Mouse (Mus musculus) limb, embryonic 13.5 days (tissue): ENCODE data around the gene Htr2b. TPM values are rescaled to one million over a fixed set of nuclear protein-coding genes. Genes with fewer than 3 reads are reported as not detected.

ENCODE experiments used
- ATAC-seq: fragments of 200-750 bp; cut with Nextera tagmentation; 2 replicates; pipeline ENCODE4 v1.8.0; 2017; ENCODE audit warnings: low read depth, moderate number of reproducible peaks, moderate TSS enrichment; ENCODE audit not compliant: low FRiP score
- H3K27ac ChIP-seq: fragments of 300-500 bp; sonication (generic); 2 replicates; pipeline ENCODE4 v1.5.1; 2015; ENCODE audit warnings: inconsistent platforms, mild to moderate bottlenecking, moderate library complexity
- H3K27me3 ChIP-seq: fragments of 300-500 bp; sonication (generic); 2 replicates; pipeline ENCODE4 v1.6.1; 2015; ENCODE audit warnings: mild to moderate bottlenecking, inconsistent platforms
- H3K36me3 ChIP-seq: fragments of 300-500 bp; sonication (generic); 2 replicates; pipeline ENCODE4 v1.6.1; 2015; ENCODE audit warnings: inconsistent platforms, mild to moderate bottlenecking, moderate library complexity
- H3K4me1 ChIP-seq: fragments of 300-500 bp; sonication (generic); 2 replicates; pipeline ENCODE4 v1.6.1; 2015; ENCODE audit warnings: inconsistent platforms
- H3K4me2 ChIP-seq: fragments of 300-500 bp; sonication (generic); replicated peaks from 2 replicates; pipeline ENCODE4 v1.6.1; 2015; ENCODE audit warnings: inconsistent platforms, mild to moderate bottlenecking, moderate library complexity
- H3K4me3 ChIP-seq: fragments of 300-500 bp; sonication (generic); 2 replicates; pipeline ENCODE4 v1.5.1; 2015; ENCODE audit warnings: moderate library complexity, mild to moderate bottlenecking, inconsistent platforms
- H3K9ac ChIP-seq: fragments of 300-500 bp; sonication (generic); 2 replicates; pipeline ENCODE4 v1.6.1; 2015; ENCODE audit warnings: mild to moderate bottlenecking, inconsistent platforms
- H3K9me3 ChIP-seq: fragments of 300-500 bp; sonication (generic); 2 replicates; pipeline ENCODE4 v1.6.1; 2016; ENCODE audit warnings: inconsistent platforms
- WGBS: fragments of 180-500 bp; shearing (Covaris S2); methylation state at CpG from one replicate; pipeline ENCODE4 v1.1.7; 2015; 5-methylcytosine and 5-hydroxymethylcytosine counted together
- polyA plus RNA-seq: library from polyadenylated mRNA; unstranded; fragments of >200 nt; fragmentation: Nextera tagmentation; extraction: Ambion mirVana; gene quantifications from 2 replicates; pipeline ENCODE4 v1.2.1, GENCODE M21; 2015

Htr2b gene
- polyA plus RNA-seq = 0.55 and 1.0 TPM in 2 replicates

DNA sequence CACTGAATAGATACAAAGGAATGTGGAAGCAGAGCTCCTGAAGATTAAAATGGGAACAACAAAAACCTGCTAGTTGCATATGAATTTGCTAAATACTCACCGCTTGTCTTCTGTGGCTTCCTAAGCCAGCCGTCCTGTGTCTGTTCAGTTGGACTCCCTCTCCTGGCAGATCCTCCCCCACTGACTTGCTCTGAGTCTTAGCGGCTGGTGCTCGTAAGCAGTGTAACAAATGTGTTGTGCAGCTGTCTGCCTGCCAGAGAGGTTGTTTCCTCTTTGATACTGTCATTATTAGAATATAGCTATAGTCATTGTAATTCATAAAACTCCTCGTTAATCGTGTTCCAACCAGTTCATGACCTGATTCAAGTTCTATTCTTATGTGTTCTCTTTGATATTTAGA is at the start of gene Htr2b:
Htr2b (minus strand) TSS at position 192 of the 400 bp plus-strand sequence.
- H3K27ac ChIP-seq = no peak within 1 kb of the TSS
- H3K4me1 ChIP-seq = no peaks in the 10 kb centered on the region
- H3K9me3 ChIP-seq = no peaks in the 10 kb centered on the region
- no peak for ATAC-seq
- peaks cover 16% of the 10 kb centered on the region for H3K36me3 ChIP-seq
- H3K27me3 ChIP-seq = no peaks in the 10 kb centered on the region
- no peak within 1 kb of the TSS for H3K4me2 ChIP-seq
- H3K4me3 ChIP-seq = no peak within 1 kb of the TSS
- WGBS = 52% methylated on average over 6 of the region's 6 CpGs
- no peak within 1 kb of the TSS for H3K9ac ChIP-seq

DNA sequence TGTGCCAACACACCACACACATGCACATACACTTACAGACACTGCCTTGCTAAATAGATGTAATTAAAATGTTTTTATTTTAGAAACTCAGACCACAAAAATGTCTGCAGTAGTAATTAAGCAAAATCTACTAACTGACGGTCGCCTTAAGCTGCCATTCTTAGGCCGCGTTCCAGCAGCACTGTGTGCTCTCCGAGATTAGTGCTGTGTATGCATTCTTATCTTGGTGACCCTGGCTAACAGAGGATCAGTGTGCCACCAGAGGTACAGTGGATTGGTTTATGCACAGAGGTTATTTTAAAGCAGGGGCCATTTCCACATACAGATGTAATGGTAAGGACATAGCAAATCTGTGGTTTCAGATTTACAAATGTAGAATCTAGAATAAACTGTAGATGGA is 49.3 kb upstream of the Htr2b start:
- no peak overlapping the region for H3K4me2 ChIP-seq
- H3K4me1 ChIP-seq = no peaks in the 10 kb centered on the region
- H3K9me3 ChIP-seq = no peaks in the 10 kb centered on the region
- no peak overlapping the region for H3K4me3 ChIP-seq
- peaks cover 56% of the 10 kb centered on the region for H3K36me3 ChIP-seq
- no peak overlapping the region for H3K27ac ChIP-seq
- 88% methylated on average over 5 of the region's 5 CpGs for WGBS
- H3K27me3 ChIP-seq = no peaks in the 10 kb centered on the region
- no peak overlapping the region for H3K9ac ChIP-seq
- ATAC-seq = no peak

DNA sequence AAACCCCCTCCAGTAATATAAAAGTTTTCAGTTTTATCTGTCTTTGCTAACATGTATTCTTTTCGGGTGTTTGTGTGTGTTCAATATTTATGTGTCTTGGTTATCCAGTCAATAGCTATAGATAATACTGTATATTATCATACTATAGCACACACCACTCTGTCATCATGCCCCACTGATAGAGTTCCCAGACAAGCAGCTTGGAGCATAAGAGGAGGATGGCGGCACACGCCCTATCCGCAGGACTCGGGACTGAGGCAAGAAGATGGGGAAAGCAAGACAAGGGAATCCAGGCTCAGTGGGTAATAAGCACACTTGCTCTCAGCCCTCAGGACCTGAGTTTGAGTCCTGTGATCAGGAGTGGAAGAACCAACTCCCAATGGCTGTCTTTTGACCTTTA is 48.7 kb upstream of the Htr2b start:
- Histone ChIP-seq H3K9me3 (no peaks in the 10 kb centered on the region), H3K27ac (no peak overlapping the region), H3K4me3 (no peak overlapping the region), H3K36me3 (peaks cover 56% of the 10 kb centered on the region), H3K4me2 (no peak overlapping the region), H3K9ac (no peak overlapping the region), H3K4me1 (peaks cover 3% of the 10 kb centered on the region), H3K27me3 (no peaks in the 10 kb centered on the region)
- 94% methylated on average over 5 of the region's 5 CpGs for WGBS
- ATAC-seq = no peak

DNA sequence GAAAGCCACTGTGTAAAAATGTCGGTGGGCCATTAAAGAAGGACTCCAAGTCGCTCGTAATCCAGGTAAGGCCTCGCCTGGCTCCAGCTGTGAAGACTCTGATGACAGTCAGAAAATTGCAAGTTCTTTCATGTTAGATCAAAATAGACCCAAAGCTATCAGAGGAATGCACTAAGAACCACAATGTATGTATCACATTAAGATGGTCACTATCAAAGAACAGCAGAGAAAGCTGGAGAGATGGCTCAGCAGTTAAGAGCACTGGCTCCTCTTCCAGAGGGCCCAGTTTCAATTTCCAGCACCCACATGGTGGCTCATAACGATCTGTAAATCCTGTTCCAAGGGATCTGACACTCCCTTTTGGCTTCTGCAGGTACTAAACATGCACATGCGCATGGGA is 48.3 kb upstream of the Htr2b start:
- Histone ChIP-seq H3K27me3 (no peaks in the 10 kb centered on the region), H3K36me3 (peaks cover 52% of the 10 kb centered on the region), H3K9me3 (no peaks in the 10 kb centered on the region), H3K4me1 (peaks cover 8% of the 10 kb centered on the region), H3K9ac (no peak overlapping the region), H3K27ac (no peak overlapping the region), H3K4me3 (no peak overlapping the region), H3K4me2 (no peak overlapping the region)
- WGBS = 88% methylated on average over 6 of the region's 6 CpGs
- no peak for ATAC-seq

DNA sequence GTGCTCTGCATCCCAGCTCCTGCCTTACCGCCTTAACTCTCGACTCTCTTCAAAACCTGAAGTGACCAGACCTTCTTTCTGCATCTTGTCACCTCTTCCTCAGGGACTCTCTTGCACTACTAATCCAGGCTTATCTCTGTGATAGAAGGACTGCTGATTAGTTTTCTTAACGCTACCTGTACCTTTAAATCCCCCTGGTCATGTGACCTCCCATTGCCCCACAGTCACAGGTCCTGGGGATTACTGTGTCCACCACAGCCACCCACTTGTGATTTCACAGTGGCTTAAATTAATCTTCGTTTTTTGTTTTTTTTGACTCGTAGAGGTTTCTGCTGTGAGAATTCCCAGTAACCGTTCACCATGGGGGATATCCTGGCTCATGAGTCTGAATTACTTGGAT is 44.8 kb upstream of the Htr2b start:
- ATAC-seq = no peak
- H3K9ac ChIP-seq = no peak overlapping the region

DNA sequence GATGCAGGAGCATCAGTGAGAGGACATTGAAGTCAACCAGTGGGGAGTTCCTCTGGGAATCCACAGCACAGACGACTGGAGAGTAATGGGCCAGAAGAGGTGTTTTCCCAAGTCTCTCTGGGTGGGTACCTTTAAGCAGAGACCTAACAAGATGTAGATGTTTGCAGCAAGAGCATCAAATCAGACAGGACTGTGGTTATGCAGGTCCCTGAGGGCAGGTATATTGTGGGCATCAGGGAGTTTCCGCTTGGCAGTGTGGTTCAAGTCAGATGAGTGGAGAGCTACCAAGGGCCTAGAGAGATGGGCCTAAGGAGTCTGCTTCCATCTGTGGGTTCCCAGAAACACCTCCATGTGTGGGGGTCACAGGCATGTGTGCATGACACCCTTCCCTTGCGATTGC is 44.3 kb upstream of the Htr2b start:
- Histone ChIP-seq H3K4me1 (peaks cover 14% of the 10 kb centered on the region), H3K36me3 (peaks cover 16% of the 10 kb centered on the region), H3K27ac (no peak overlapping the region), H3K9me3 (no peaks in the 10 kb centered on the region), H3K9ac (peak overlapping the region; percentile 82), H3K4me3 (no peak overlapping the region), H3K27me3 (no peaks in the 10 kb centered on the region), H3K4me2 (0 out of 2 replicates have a peak overlapping the region, but pooled peaks have one; percentile 75)
- ATAC-seq = no peak
- WGBS = 83% methylated on average over 3 of the region's 3 CpGs

More for the DNA sequence above, 44.8 kb upstream of the Htr2b start:
- Histone ChIP-seq H3K36me3 (peaks cover 22% of the 10 kb centered on the region), H3K4me2 (no peak overlapping the region), H3K27ac (no peak overlapping the region), H3K27me3 (no peaks in the 10 kb centered on the region), H3K4me1 (peaks cover 14% of the 10 kb centered on the region), H3K4me3 (no peak overlapping the region), H3K9me3 (no peaks in the 10 kb centered on the region)
- 85% methylated on average over 6 of the region's 6 CpGs for WGBS

DNA sequence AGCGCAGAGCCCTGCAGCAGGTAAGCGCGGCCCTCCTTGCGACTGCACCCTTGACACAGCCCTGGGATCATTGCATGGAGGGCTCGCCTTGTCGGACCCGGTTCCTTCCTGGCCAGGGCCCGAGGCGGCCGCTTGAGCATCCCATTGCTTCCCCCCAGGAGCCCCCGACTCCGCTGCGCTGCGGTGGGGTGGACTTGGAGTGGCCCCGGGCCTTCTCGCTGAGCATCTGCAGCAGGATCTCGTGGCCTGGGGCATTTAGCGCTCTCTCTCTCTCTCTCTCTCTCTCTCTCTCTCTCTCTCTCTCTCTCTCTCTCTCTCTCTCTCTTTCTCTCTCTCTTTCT is 43.0 kb upstream of the Htr2b start:
- no peak; the same call in 1 of the 2 replicates for ATAC-seq

DNA sequence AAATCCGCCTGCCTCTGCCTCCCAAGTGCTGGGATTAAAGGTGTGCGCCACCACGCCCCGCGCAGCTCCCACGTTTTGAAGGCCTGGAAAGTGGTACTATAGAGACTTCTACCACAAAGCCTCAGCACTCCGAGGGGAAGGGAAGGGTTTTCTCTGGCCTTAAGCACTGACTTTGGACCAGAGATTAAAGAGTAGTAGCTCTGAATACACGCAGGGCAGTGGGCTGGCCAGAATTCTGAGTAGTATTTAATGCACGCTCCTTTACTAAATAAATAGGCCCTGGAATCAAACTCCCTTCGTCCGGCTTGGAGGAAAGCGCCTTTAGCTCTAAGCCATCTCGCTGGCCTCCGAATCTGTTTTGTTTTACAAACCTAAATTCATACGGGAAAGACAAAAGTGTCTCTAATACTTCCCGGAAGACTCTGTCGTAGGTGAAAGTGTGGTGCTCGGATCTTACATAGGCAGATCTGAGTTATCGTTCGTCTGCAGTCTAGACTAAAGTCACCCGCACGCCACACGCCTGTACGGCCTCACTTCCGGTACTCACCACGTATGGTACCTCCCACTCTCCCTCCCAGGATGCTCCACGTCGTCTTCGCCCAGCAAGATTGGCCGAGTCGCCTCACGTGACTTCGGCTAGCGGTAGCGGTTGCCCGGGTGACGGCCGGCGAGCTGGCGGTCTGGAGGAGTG is 42.5 kb upstream of the Htr2b start, which contains the start of gene Armc9:
Armc9 (plus strand) TSS at position 648 of the 691 bp plus-strand sequence.
- Histone ChIP-seq H3K4me1 (peaks cover 14% of the 10 kb centered on the region), H3K27me3 (no peaks in the 10 kb centered on the region), H3K36me3 (peaks cover 3% of the 10 kb centered on the region), H3K9me3 (no peaks in the 10 kb centered on the region), H3K4me2 (peak within 1 kb of the TSS; percentile 75), H3K27ac (peak within 1 kb of the TSS; percentile 82), H3K9ac (peak within 1 kb of the TSS; percentile 82), H3K4me3 (peak within 1 kb of the TSS; percentile 84)
- 4% methylated on average over 40 of the region's 40 CpGs for WGBS
- ATAC-seq = peak; percentile 100

More for the DNA sequence above, 43.0 kb upstream of the Htr2b start:
- Histone ChIP-seq H3K27me3 (no peaks in the 10 kb centered on the region), H3K9ac (peak overlapping the region; percentile 82), H3K4me2 (peak overlapping the region; percentile 75), H3K36me3 (peaks cover 4% of the 10 kb centered on the region), H3K4me3 (peak overlapping the region; percentile 84), H3K4me1 (peaks cover 14% of the 10 kb centered on the region), H3K27ac (no peak overlapping the region), H3K9me3 (no peaks in the 10 kb centered on the region)
- under 1% methylated on average over 18 of the region's 18 CpGs for WGBS

DNA sequence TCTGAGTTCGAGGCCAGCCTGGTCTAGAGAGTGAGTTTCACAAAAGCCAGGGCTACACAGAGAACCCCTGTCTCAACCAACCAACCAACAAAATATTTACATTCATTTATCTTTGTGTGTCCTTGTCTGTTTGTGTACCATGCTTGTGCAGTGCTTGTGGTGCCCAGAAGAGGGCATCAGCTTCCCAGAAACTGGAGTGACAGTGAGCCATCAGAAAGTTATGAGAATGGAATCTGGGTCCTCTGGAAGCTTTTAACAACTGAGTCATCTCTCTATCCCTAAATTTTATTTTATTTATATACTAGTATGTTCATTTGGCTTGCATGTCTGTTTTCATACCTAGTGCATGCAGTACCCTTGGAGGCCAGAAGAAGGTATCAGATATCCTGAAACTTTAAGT is 40.8 kb upstream of the Htr2b start:
- ATAC-seq = no peak
- Histone ChIP-seq H3K4me3 (no peak overlapping the region), H3K9ac (no peak overlapping the region), H3K4me2 (no peak overlapping the region), H3K9me3 (no peaks in the 10 kb centered on the region), H3K27ac (no peak overlapping the region), H3K36me3 (no peaks in the 10 kb centered on the region; the same call in 1 of the 2 replicates), H3K4me1 (peaks cover 14% of the 10 kb centered on the region), H3K27me3 (no peaks in the 10 kb centered on the region)
- WGBS = 100% methylated on average over 1 of the region's 1 CpGs

DNA sequence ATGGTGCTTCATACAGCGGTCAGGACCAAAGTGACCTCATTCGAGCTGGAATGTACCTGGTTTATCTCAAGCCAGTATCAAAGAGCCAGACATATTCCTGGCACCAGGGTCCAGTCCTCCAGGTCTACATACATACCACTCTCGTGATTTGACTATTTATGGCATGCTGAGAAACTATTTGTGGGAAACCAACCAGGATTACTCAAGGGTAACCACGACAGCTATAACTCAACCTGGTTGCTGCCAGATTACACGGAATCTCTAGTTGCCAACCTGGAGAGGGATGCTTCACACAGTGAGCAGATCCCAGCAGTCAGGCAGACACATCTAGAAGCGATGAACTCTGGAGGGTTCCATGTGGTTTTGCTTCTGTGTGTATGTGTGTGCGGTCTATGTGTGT is 39.6 kb upstream of the Htr2b start:
- no peaks in the 10 kb centered on the region for H3K27me3 ChIP-seq
- WGBS = 80% methylated on average over 7 of the region's 7 CpGs
- H3K9ac ChIP-seq = no peak overlapping the region
- H3K27ac ChIP-seq = no peak overlapping the region
- ATAC-seq = no peak
- no peaks in the 10 kb centered on the region for H3K36me3 ChIP-seq
- H3K4me2 ChIP-seq = no peak overlapping the region
- H3K4me1 ChIP-seq = peaks cover 14% of the 10 kb centered on the region
- no peak overlapping the region for H3K4me3 ChIP-seq
- H3K9me3 ChIP-seq = no peaks in the 10 kb centered on the region

DNA sequence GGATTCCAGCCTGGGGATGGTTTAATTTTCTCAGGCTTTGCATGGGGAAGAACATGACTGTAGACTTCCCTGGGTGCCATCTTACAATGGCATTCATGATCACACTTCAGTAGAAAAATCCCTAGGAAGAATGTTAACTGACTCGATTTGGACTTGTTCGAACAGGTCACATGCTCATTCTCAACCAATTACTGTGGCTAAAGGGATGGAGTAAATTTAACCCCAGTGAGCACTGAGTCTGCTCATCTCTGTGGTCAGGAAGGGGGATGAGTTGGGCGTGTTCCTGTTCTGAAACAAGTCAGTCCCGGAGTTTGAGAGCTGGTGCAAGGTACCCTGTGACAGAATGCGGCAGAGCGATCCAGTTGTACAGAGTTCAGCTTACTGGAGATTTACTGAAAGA is 39.2 kb upstream of the Htr2b start:
- Histone ChIP-seq H3K27me3 (no peaks in the 10 kb centered on the region), H3K9ac (no peak overlapping the region), H3K4me3 (no peak overlapping the region), H3K36me3 (no peaks in the 10 kb centered on the region), H3K27ac (no peak overlapping the region), H3K4me2 (no peak overlapping the region), H3K9me3 (no peaks in the 10 kb centered on the region), H3K4me1 (peaks cover 14% of the 10 kb centered on the region)
- ATAC-seq = no peak
- 84% methylated on average over 6 of the region's 6 CpGs for WGBS

DNA sequence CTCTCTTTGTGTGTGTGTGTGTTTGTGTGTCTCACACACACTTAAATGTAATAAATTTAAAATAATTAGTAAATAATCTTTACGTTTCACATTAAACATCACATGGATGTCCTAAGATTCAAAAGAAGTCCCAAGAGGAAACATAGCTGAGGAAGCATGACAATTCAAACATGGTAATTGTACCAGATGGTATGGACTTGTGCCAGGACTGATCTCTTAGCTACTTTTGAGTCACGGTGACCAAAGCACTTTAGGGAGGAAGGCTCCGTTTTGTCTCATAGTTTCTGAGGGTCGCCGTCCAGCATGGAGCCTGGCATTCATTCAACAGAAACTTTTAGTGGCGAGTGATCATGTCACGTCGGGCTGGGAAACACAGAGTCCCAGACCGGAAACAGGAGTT is 36.4 kb upstream of the Htr2b start:
- ATAC-seq = no peak
- H3K9ac ChIP-seq = no peak overlapping the region
- no peak overlapping the region for H3K27ac ChIP-seq
- no peaks in the 10 kb centered on the region for H3K9me3 ChIP-seq
- no peak overlapping the region for H3K4me2 ChIP-seq
- H3K27me3 ChIP-seq = no peaks in the 10 kb centered on the region
- H3K4me1 ChIP-seq = no peaks in the 10 kb centered on the region
- H3K4me3 ChIP-seq = no peak overlapping the region
- WGBS = 86% methylated on average over 9 of the region's 9 CpGs
- H3K36me3 ChIP-seq = no peaks in the 10 kb centered on the region; the same call in 1 of the 2 replicates

DNA sequence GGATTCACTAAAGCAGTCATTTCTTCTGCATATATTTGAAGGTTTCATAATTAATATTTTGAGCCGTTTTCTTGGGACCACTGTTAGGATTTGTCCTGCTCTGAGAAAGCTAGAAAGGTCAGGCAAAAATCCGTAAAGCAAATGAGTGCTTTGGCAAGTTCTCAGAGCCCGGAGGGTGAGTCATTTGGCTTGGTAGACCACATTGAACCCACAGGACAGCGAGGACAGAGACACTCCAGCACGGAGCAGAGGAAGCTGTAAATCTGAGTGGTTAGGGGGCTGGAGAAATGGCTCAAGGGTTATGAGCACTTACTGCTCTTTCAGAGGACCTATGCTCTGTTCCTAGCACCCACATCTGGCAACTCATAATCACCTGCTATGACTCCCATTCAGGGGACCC is 35.8 kb upstream of the Htr2b start:
- Histone ChIP-seq H3K9ac (no peak overlapping the region), H3K27ac (no peak overlapping the region), H3K4me3 (no peak overlapping the region), H3K27me3 (no peaks in the 10 kb centered on the region), H3K36me3 (no peaks in the 10 kb centered on the region; the same call in 1 of the 2 replicates), H3K4me2 (no peak overlapping the region), H3K4me1 (no peaks in the 10 kb centered on the region), H3K9me3 (no peaks in the 10 kb centered on the region)
- ATAC-seq = no peak
- 71% methylated on average over 5 of the region's 5 CpGs for WGBS
